Mouse (Mus musculus): ENCODE data around the gene Flvcr2. TPM values are rescaled to one million over a fixed set of nuclear protein-coding genes. Genes with fewer than 3 reads are reported as not detected.

Flvcr2 gene
- polyA plus RNA-seq, 1 experiment from 2014 or later = 1.4 TPM

GRCm38 (mm10) chr12:85792158-85792557 lies 45.8 kb downstream of the Flvcr2 start:
- WGBS = 83% methylated on average over 4 of the region's 4 CpGs
- Histone ChIP-seq H3K4me2 (ENCODE audit: low read depth, severe bottlenecking) (no peak overlapping the region), H3K4me1 (ENCODE audit: control insufficient read depth, insufficient read depth, low read length) (no peaks in the 10 kb centered on the region), H3K9ac (ENCODE audit: low read length) (no peak overlapping the region), H3K36me3 (ENCODE audit: control insufficient read depth, insufficient read depth, low read length) (no peaks in the 10 kb centered on the region), H3K27me3 (ENCODE audit: control insufficient read depth, insufficient read depth, low read length) (no peaks in the 10 kb centered on the region), H3K9me3 (ENCODE audit: control insufficient read depth, low read length) (no peaks in the 10 kb centered on the region), H3K27ac (replicated peaks; ENCODE audit: low read depth, low read length) (no peak overlapping the region), H3K4me3 (ENCODE audit: low read depth, low read length) (no peak overlapping the region)
- DNase-seq (ENCODE audit: low spot score) = no peak
- no peak for ATAC-seq (ENCODE audit: insufficient number of reproducible peaks, low FRiP score, low TSS enrichment, low read depth)

- WGBS = 73% methylated on average over 6 of the region's 6 CpGs
- DNase-seq (ENCODE audit: low spot score) (no peak), ATAC-seq (ENCODE audit: insufficient number of reproducible peaks, low FRiP score, low TSS enrichment, low read depth) (no peak)
- Histone ChIP-seq H3K27me3 (ENCODE audit: control insufficient read depth, insufficient read depth, low read length) (no peaks in the 10 kb centered on the region), H3K9me3 (ENCODE audit: control insufficient read depth, low read length) (no peaks in the 10 kb centered on the region), H3K4me1 (ENCODE audit: control insufficient read depth, insufficient read depth, low read length) (no peaks in the 10 kb centered on the region), H3K4me3 (ENCODE audit: low read depth, low read length) (no peak overlapping the region), H3K36me3 (ENCODE audit: control insufficient read depth, insufficient read depth, low read length) (no peaks in the 10 kb centered on the region), H3K4me2 (ENCODE audit: low read depth, severe bottlenecking) (no peak overlapping the region), H3K9ac (ENCODE audit: low read length) (no peak overlapping the region), H3K27ac (replicated peaks; ENCODE audit: low read depth, low read length) (no peak overlapping the region)
These were observed 46.5 kb downstream of the Flvcr2 start for GRCm38 (mm10) chr12:85792821-85793346.

GRCm38 (mm10) chr12:85794094-85794493 lies 47.8 kb downstream of the Flvcr2 start:
- Histone ChIP-seq H3K9me3 (ENCODE audit: control insufficient read depth, low read length) (no peaks in the 10 kb centered on the region), H3K4me3 (ENCODE audit: low read depth, low read length) (no peak overlapping the region), H3K4me1 (ENCODE audit: control insufficient read depth, insufficient read depth, low read length) (no peaks in the 10 kb centered on the region), H3K27me3 (ENCODE audit: control insufficient read depth, insufficient read depth, low read length) (no peaks in the 10 kb centered on the region), H3K4me2 (ENCODE audit: low read depth, severe bottlenecking) (no peak overlapping the region), H3K36me3 (ENCODE audit: control insufficient read depth, insufficient read depth, low read length) (no peaks in the 10 kb centered on the region), H3K27ac (replicated peaks; ENCODE audit: low read depth, low read length) (no peak overlapping the region), H3K9ac (ENCODE audit: low read length) (no peak overlapping the region)
- DNase-seq (ENCODE audit: low spot score) (no peak), ATAC-seq (ENCODE audit: insufficient number of reproducible peaks, low FRiP score, low TSS enrichment, low read depth) (no peak)
- WGBS = 83% methylated on average over 2 of the region's 2 CpGs

GRCm38 (mm10) chr12:85795551-85795950 lies 49.2 kb downstream of the Flvcr2 start:
- H3K9ac ChIP-seq (ENCODE audit: low read length) = no peak overlapping the region
- WGBS = 86% methylated on average over 1 of the region's 1 CpGs
- H3K9me3 ChIP-seq (ENCODE audit: control insufficient read depth, low read length) = no peaks in the 10 kb centered on the region
- no peak overlapping the region for H3K27ac ChIP-seq (replicated peaks; ENCODE audit: low read depth, low read length)
- DNase-seq (ENCODE audit: low spot score) (no peak), ATAC-seq (ENCODE audit: insufficient number of reproducible peaks, low FRiP score, low TSS enrichment, low read depth) (no peak)
- no peaks in the 10 kb centered on the region for H3K27me3 ChIP-seq (ENCODE audit: control insufficient read depth, insufficient read depth, low read length)
- H3K36me3 ChIP-seq (ENCODE audit: control insufficient read depth, insufficient read depth, low read length) = no peaks in the 10 kb centered on the region
- no peak overlapping the region for H3K4me3 ChIP-seq (ENCODE audit: low read depth, low read length)
- H3K4me2 ChIP-seq (ENCODE audit: low read depth, severe bottlenecking) = no peak overlapping the region
- H3K4me1 ChIP-seq (ENCODE audit: control insufficient read depth, insufficient read depth, low read length) = no peaks in the 10 kb centered on the region

- no peak for ATAC-seq (ENCODE audit: insufficient number of reproducible peaks, low FRiP score, low TSS enrichment, low read depth)
- no peaks in the 10 kb centered on the region for H3K9me3 ChIP-seq (ENCODE audit: control insufficient read depth, low read length)
- no peak overlapping the region for H3K4me2 ChIP-seq (ENCODE audit: low read depth, severe bottlenecking)
- WGBS = 37% methylated on average over 9 of the region's 9 CpGs
- H3K9ac ChIP-seq (ENCODE audit: low read length) = no peak overlapping the region
- no peaks in the 10 kb centered on the region for H3K4me1 ChIP-seq (ENCODE audit: control insufficient read depth, insufficient read depth, low read length)
- DNase-seq (ENCODE audit: low spot score) = no peak
- no peak overlapping the region for H3K27ac ChIP-seq (replicated peaks; ENCODE audit: low read depth, low read length)
- no peaks in the 10 kb centered on the region for H3K36me3 ChIP-seq (ENCODE audit: control insufficient read depth, insufficient read depth, low read length)
- no peak overlapping the region for H3K4me3 ChIP-seq (ENCODE audit: low read depth, low read length)
- no peaks in the 10 kb centered on the region for H3K27me3 ChIP-seq (ENCODE audit: control insufficient read depth, insufficient read depth, low read length)
These were observed 53.7 kb downstream of the Flvcr2 start for GRCm38 (mm10) chr12:85800031-85800430.

GRCm38 (mm10) chr12:85809726-85810125 lies 63.4 kb downstream of the Flvcr2 start:
- no peak for DNase-seq (ENCODE audit: low spot score)
- no peak overlapping the region for H3K4me3 ChIP-seq (ENCODE audit: low read depth, low read length)
- 59% methylated on average over 6 of the region's 6 CpGs for whole genome bisulfite sequencing
- H3K4me2 ChIP-seq (ENCODE audit: low read depth, severe bottlenecking) = no peak overlapping the region
- H3K27ac ChIP-seq (replicated peaks; ENCODE audit: low read depth, low read length) = no peak overlapping the region
- no peak for ATAC-seq (ENCODE audit: insufficient number of reproducible peaks, low FRiP score, low TSS enrichment, low read depth)
- no peaks in the 10 kb centered on the region for H3K4me1 ChIP-seq (ENCODE audit: control insufficient read depth, insufficient read depth, low read length)
- no peaks in the 10 kb centered on the region for H3K9me3 ChIP-seq (ENCODE audit: control insufficient read depth, low read length)
- H3K9ac ChIP-seq (ENCODE audit: low read length) = no peak overlapping the region
- peaks cover 8% of the 10 kb centered on the region; the same call in 1 of the 2 replicates for H3K36me3 ChIP-seq (ENCODE audit: control insufficient read depth, insufficient read depth, low read length)
- H3K27me3 ChIP-seq (ENCODE audit: control insufficient read depth, insufficient read depth, low read length) = no peaks in the 10 kb centered on the region

GRCm38 (mm10) chr12:85810959-85811358 lies 64.6 kb downstream of the Flvcr2 start:
- H3K27ac ChIP-seq (replicated peaks; ENCODE audit: low read depth, low read length) = no peak overlapping the region
- no peak for ATAC-seq (ENCODE audit: insufficient number of reproducible peaks, low FRiP score, low TSS enrichment, low read depth)
- DNase-seq (ENCODE audit: low spot score) = no peak
- peaks cover 11% of the 10 kb centered on the region; the same call in 1 of the 2 replicates for H3K36me3 ChIP-seq (ENCODE audit: control insufficient read depth, insufficient read depth, low read length)
- H3K9ac ChIP-seq (ENCODE audit: low read length) = no peak overlapping the region
- H3K4me1 ChIP-seq (ENCODE audit: control insufficient read depth, insufficient read depth, low read length) = no peaks in the 10 kb centered on the region
- H3K4me3 ChIP-seq (ENCODE audit: low read depth, low read length) = no peak overlapping the region
- no peak overlapping the region for H3K4me2 ChIP-seq (ENCODE audit: low read depth, severe bottlenecking)
- no peaks in the 10 kb centered on the region for H3K27me3 ChIP-seq (ENCODE audit: control insufficient read depth, insufficient read depth, low read length)
- H3K9me3 ChIP-seq (ENCODE audit: control insufficient read depth, low read length) = no peaks in the 10 kb centered on the region

- ATAC-seq (ENCODE audit: insufficient number of reproducible peaks, low FRiP score, low TSS enrichment, low read depth) (no peak), DNase-seq (ENCODE audit: low spot score) (no peak)
- H3K4me3 ChIP-seq (ENCODE audit: low read depth, low read length) = no peak overlapping the region
- no peak overlapping the region for H3K9ac ChIP-seq (ENCODE audit: low read length)
- H3K9me3 ChIP-seq (ENCODE audit: control insufficient read depth, low read length) = no peaks in the 10 kb centered on the region
- no peak overlapping the region for H3K27ac ChIP-seq (replicated peaks; ENCODE audit: low read depth, low read length)
- peaks cover 13% of the 10 kb centered on the region; the same call in 1 of the 2 replicates for H3K36me3 ChIP-seq (ENCODE audit: control insufficient read depth, insufficient read depth, low read length)
- no peaks in the 10 kb centered on the region for H3K4me1 ChIP-seq (ENCODE audit: control insufficient read depth, insufficient read depth, low read length)
- no peak overlapping the region for H3K4me2 ChIP-seq (ENCODE audit: low read depth, severe bottlenecking)
- no peaks in the 10 kb centered on the region for H3K27me3 ChIP-seq (ENCODE audit: control insufficient read depth, insufficient read depth, low read length)
- WGBS = 92% methylated on average over 4 of the region's 4 CpGs
These were observed 65.3 kb downstream of the Flvcr2 start for GRCm38 (mm10) chr12:85811676-85812075.

- H3K9ac ChIP-seq (ENCODE audit: low read length) = no peak overlapping the region
- DNase-seq (ENCODE audit: low spot score) (no peak), ATAC-seq (ENCODE audit: insufficient number of reproducible peaks, low FRiP score, low TSS enrichment, low read depth) (no peak)
- H3K27me3 ChIP-seq (ENCODE audit: control insufficient read depth, insufficient read depth, low read length) = no peaks in the 10 kb centered on the region
- peaks cover 17% of the 10 kb centered on the region; the same call in 1 of the 2 replicates for H3K36me3 ChIP-seq (ENCODE audit: control insufficient read depth, insufficient read depth, low read length)
- no peak overlapping the region for H3K4me2 ChIP-seq (ENCODE audit: low read depth, severe bottlenecking)
- H3K9me3 ChIP-seq (ENCODE audit: control insufficient read depth, low read length) = no peaks in the 10 kb centered on the region
- 93% methylated on average over 2 of the region's 2 CpGs for WGBS
- H3K27ac ChIP-seq (replicated peaks; ENCODE audit: low read depth, low read length) = no peak overlapping the region
- H3K4me1 ChIP-seq (ENCODE audit: control insufficient read depth, insufficient read depth, low read length) = no peaks in the 10 kb centered on the region
- H3K4me3 ChIP-seq (ENCODE audit: low read depth, low read length) = no peak overlapping the region
These were observed 67.3 kb downstream of the Flvcr2 start for GRCm38 (mm10) chr12:85813599-85813998.
